ENCODE assay signal across 22 mouse cellular contexts in the genomic region with DNA sequence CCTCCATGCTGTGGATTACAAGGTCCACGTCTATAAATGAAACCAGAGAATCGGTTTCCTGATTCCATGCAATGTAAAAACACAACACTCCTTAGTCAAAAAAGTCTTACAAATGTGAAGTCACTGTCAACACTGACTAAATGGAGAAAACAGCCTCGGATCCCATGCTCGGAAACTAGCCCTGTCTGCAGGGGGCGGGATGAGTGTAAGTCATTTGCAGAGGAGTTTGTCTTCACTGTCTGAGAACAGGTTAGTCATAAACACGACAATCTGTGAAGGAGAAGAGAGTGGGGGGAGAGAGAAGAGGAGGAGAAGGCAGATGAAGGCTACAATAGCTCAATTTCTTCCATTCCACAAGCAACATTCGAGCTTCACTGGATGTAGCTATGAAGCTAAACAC.
"Had no signal": no experiment of that assay in that cellular context is flagged by ENCODE, and none has a peak within 500 bp of the region (broad histone marks: within the 10 kb centered on the region; RNA-seq: fewer than 3 reads in every experiment).

No protein-coding gene starts in this region.

- ATAC-seq: hindbrain, embryonic 16.5 days; hindbrain, postnatal 0 days; inflammation-experienced regulatory T-cells, adult 6 months; intestine, embryonic 15.5 days; intestine, embryonic 16.5 days; intestine, postnatal 0 days had no signal

- DNase-seq: heart, postnatal 10 days; heart, postnatal 14 days; heart, postnatal 36 days; heart, postnatal 4 days; kidney, adult 11 months; kidney, adult 18-20 months; kidney, adult 2 months; kidney, adult 8-10 months; kidney, adult 9 months; kidney, postnatal 10 days; kidney, postnatal 14 days; kidney, postnatal 25 days; kidney, postnatal 36 days; kidney, postnatal 4 days; layer of hippocampus, adult 9-11 months; layer of hippocampus, postnatal 36 days had no signal
